Comparison of ENCODE assay signal across 33 mouse cellular contexts in the genomic region with DNA sequence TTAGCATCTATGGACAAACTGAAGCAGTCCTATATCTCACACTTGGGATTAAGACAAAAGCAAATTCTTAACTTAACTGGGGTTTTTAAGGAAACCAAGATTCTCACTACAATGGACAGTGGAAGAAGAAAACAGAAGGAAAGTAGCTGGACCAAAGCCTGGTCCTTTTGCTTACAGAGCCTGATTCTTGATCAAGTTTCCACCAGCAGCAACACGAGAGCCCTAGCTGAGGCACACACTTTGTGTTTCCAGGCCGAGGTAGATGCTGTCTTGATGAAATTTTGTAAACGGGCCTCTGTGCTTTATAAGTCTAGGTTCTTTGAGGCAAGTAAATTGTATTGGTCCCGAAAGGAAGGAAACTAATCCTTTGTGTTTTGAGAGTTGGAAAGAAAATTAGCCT. TPM values are rescaled to one million over a fixed set of nuclear protein-coding genes. Genes with fewer than 3 reads are reported as not detected.
"Had no signal": no experiment of that assay in that cellular context is flagged by ENCODE, and none has a peak within 500 bp of the region (broad histone marks: within the 10 kb centered on the region; RNA-seq: fewer than 3 reads in every experiment).

No protein-coding gene starts in this region.

- H3K27ac ChIP-seq: heart, embryonic 13.5 days; heart, embryonic 15.5 days; hindbrain, embryonic 10.5 days; hindbrain, embryonic 12.5 days; hindbrain, embryonic 13.5 days; hindbrain, embryonic 14.5 days; hindbrain, embryonic 15.5 days; hindbrain, postnatal 0 days; intestine, embryonic 15.5 days; kidney, embryonic 15.5 days; kidney, postnatal 0 days; layer of hippocampus, adult 2 months; left cerebral cortex, adult 2 months had no signal

- H3K27me3 ChIP-seq: heart, embryonic 12.5 days; heart, embryonic 13.5 days; heart, embryonic 15.5 days; hindbrain, embryonic 12.5 days; hindbrain, embryonic 13.5 days; hindbrain, embryonic 15.5 days; intestine, embryonic 15.5 days; kidney, embryonic 15.5 days had no signal

- H3K9ac ChIP-seq: heart, embryonic 12.5 days; heart, embryonic 13.5 days; heart, embryonic 15.5 days; hindbrain, embryonic 12.5 days; hindbrain, embryonic 13.5 days; hindbrain, embryonic 14.5 days; hindbrain, embryonic 15.5 days; intestine, embryonic 15.5 days; kidney, embryonic 15.5 days had no signal

- H3K4me2 ChIP-seq: heart, embryonic 11.5 days; heart, embryonic 12.5 days; heart, embryonic 13.5 days; heart, embryonic 15.5 days; hindbrain, embryonic 12.5 days; hindbrain, embryonic 13.5 days; hindbrain, embryonic 14.5 days; hindbrain, embryonic 15.5 days; intestine, embryonic 15.5 days; kidney, embryonic 15.5 days had no signal

- H3K4me1 ChIP-seq: hindbrain, embryonic 12.5 days; hindbrain, embryonic 15.5 days; intestine, embryonic 15.5 days had no signal

- ATAC-seq: hindbrain, embryonic 16.5 days; hindbrain, postnatal 0 days; inflammation-experienced regulatory T-cells, adult 6 months; intestine, embryonic 15.5 days; intestine, embryonic 16.5 days; intestine, postnatal 0 days had no signal

- H3K4me3 ChIP-seq: heart, embryonic 12.5 days; heart, embryonic 13.5 days; heart, embryonic 15.5 days; hindbrain, embryonic 10.5 days; hindbrain, embryonic 12.5 days; hindbrain, embryonic 13.5 days; hindbrain, embryonic 15.5 days; intestine, embryonic 15.5 days; kidney, embryonic 15.5 days; layer of hippocampus, adult 2 months; left cerebral cortex, adult 2 months had no signal

- DNase-seq: heart, postnatal 10 days; heart, postnatal 14 days; heart, postnatal 4 days; kidney, adult 11 months; kidney, adult 18-20 months; kidney, adult 8-10 months; kidney, postnatal 10 days; kidney, postnatal 14 days; kidney, postnatal 25 days; kidney, postnatal 36 days; kidney, postnatal 4 days; layer of hippocampus, adult 9-11 months; layer of hippocampus, postnatal 36 days had no signal

- H3K9me3 ChIP-seq: heart, embryonic 12.5 days; heart, embryonic 13.5 days; heart, embryonic 15.5 days; hindbrain, embryonic 10.5 days; hindbrain, embryonic 12.5 days; hindbrain, embryonic 13.5 days; hindbrain, embryonic 15.5 days; intestine, embryonic 15.5 days; kidney, embryonic 15.5 days had no signal

- H3K36me3 ChIP-seq: heart, embryonic 12.5 days; heart, embryonic 13.5 days; heart, embryonic 15.5 days; hindbrain, embryonic 10.5 days; hindbrain, embryonic 12.5 days; hindbrain, embryonic 13.5 days; hindbrain, embryonic 15.5 days; intestine, embryonic 15.5 days; kidney, embryonic 15.5 days had no signal

RNA-seq across cellular contexts. Expression of gene Rgs6, which starts 14.7 kb away (rescaled TPM):
- total RNA-seq: hematopoietic stem cell, adult 5-6 weeks had no signal
- polyA plus RNA-seq: inflammation-experienced regulatory T-cells, adult 6 months had no signal
